Mouse (Mus musculus): Measurements from ENCODE around the gene Xpo6. TPM values are rescaled to one million over a fixed set of nuclear protein-coding genes. Genes with fewer than 3 reads are reported as not detected.
A peak's percentile ranks its signal among the peaks of the same experiment; 100 is the strongest.

The Xpo6 gene
- total RNA-seq, 2 experiments from 2014 or later: 91.2 to 92.6 TPM

- DNase-seq (ENCODE audit: low spot score in 2 of 2): peak in 1 of 2 experiments; percentile 44
These were observed 118.0 kb downstream of the Xpo6 start, which contains the start of gene Gsg1l for GRCm38 (mm10) chr7:126082286-126082741. TSS of gene Gsg1l (minus strand) at chr7:126082411.

- DNase-seq (ENCODE audit: low spot score in 2 of 2): no peak
These were observed 118.5 kb downstream of the Xpo6 start for GRCm38 (mm10) chr7:126081727-126082285.

GRCm38 (mm10) chr7:126080949-126081654 is 119.2 kb downstream of the Xpo6 start:
- peak in 1 of 2 experiments; percentile 51 for DNase-seq (ENCODE audit: low spot score in 2 of 2)

GRCm38 (mm10) chr7:126076935-126077334 is 123.4 kb downstream of the Xpo6 start:
- no peak for DNase-seq (ENCODE audit: low spot score in 2 of 2)

GRCm38 (mm10) chr7:126075058-126075457 is 125.2 kb downstream of the Xpo6 start:
- DNase-seq (ENCODE audit: low spot score in 2 of 2): no peak

GRCm38 (mm10) chr7:126070321-126070720 is 130.0 kb downstream of the Xpo6 start:
- no peak for DNase-seq (ENCODE audit: low spot score in 2 of 2)

- DNase-seq (ENCODE audit: low spot score in 2 of 2): peak in 1 of 2 experiments; percentile 59
These were observed 133.5 kb downstream of the Xpo6 start for GRCm38 (mm10) chr7:126066777-126067176.

- DNase-seq (ENCODE audit: low spot score in 2 of 2): no peak
These were observed 134.9 kb downstream of the Xpo6 start for GRCm38 (mm10) chr7:126065243-126065876.

- DNase-seq (ENCODE audit: low spot score in 2 of 2): no peak
These were observed 138.1 kb downstream of the Xpo6 start for GRCm38 (mm10) chr7:126062228-126062627.

GRCm38 (mm10) chr7:126058918-126059317 is 141.4 kb downstream of the Xpo6 start:
- no peak for DNase-seq (ENCODE audit: low spot score in 2 of 2)

- no peak for DNase-seq (ENCODE audit: low spot score in 2 of 2)
These were observed 142.9 kb downstream of the Xpo6 start for GRCm38 (mm10) chr7:126057332-126057914.

- no peak for DNase-seq (ENCODE audit: low spot score in 2 of 2)
These were observed 145.7 kb downstream of the Xpo6 start for GRCm38 (mm10) chr7:126054574-126054973.

- DNase-seq (ENCODE audit: low spot score in 2 of 2): no peak
These were observed 146.7 kb downstream of the Xpo6 start for GRCm38 (mm10) chr7:126053618-126054017.

- no peak for DNase-seq (ENCODE audit: low spot score in 2 of 2)
These were observed 148.4 kb downstream of the Xpo6 start for GRCm38 (mm10) chr7:126051910-126052309.

Other genes with a start within 250 kb of the Xpo6 start
- gene Gsg1l, start 118.1 kb downstream of the Xpo6 start, total RNA-seq (2021): 10 to 100 TPM; 18.6 to 19.5 TPM
- gene Sbk1, start 72.1 kb upstream of the Xpo6 start, total RNA-seq (2021): 10 to 100 TPM; 81.0 to 86.8 TPM
- gene Lat, start 169.1 kb upstream of the Xpo6 start, total RNA-seq (2021): 1 to 10 TPM; 1.2 to 1.9 TPM
- 10 to 100 TPM; 81.4 to 86.6 TPM for gene Spns1, start 176.9 kb upstream of the Xpo6 start, total RNA-seq (2021)
- gene Nfatc2ip, start 196.2 kb upstream of the Xpo6 start, total RNA-seq (2021): 1 to 10 TPM; 6.0 to 6.9 TPM
- not detected for gene Cd19, start 214.4 kb upstream of the Xpo6 start, total RNA-seq (2021)
- 10 to 100 TPM; 14.2 to 15.2 TPM for gene Rabep2, start 228.3 kb upstream of the Xpo6 start, total RNA-seq (2021)